Mouse (Mus musculus): Measurements from ENCODE around the gene Tdgf1. TPM values are rescaled to one million over a fixed set of nuclear protein-coding genes. Genes with fewer than 3 reads are reported as not detected.

Tdgf1 gene
- polyA plus RNA-seq, 1 experiment from 2014 or later: not detected

- WGBS: 56% methylated on average over 8 of the region's 8 CpGs
Measured at GRCm38 (mm10) chr9:110948813-110949310, 2.9 kb upstream of the Tdgf1 start.

GRCm38 (mm10) chr9:110947900-110948299 is 1.9 kb upstream of the Tdgf1 start:
- Histone ChIP-seq H3K4me2 (ENCODE audit: low read depth, low read length) (no peak overlapping the region), H3K4me1 (ENCODE audit: control insufficient read depth, insufficient read depth, low read length) (no peaks in the 10 kb centered on the region; the same call in 1 of the 2 replicates), H3K4me3 (ENCODE audit: low read length) (no peak overlapping the region), H3K36me3 (ENCODE audit: control insufficient read depth, insufficient read depth, low read length) (no peaks in the 10 kb centered on the region), H3K9me3 (ENCODE audit: control insufficient read depth, low read length) (no peaks in the 10 kb centered on the region), H3K27me3 (replicated peaks; ENCODE audit: control insufficient read depth, insufficient read depth, low read length) (peaks cover 24% of the 10 kb centered on the region), H3K27ac (ENCODE audit: low read length) (no peak overlapping the region), H3K9ac (ENCODE audit: low read depth, low read length) (no peak overlapping the region)
- ATAC-seq: no peak
- 53% methylated on average over 6 of the region's 6 CpGs for WGBS

More at GRCm38 (mm10) chr9:110948813-110949310, 2.9 kb upstream of the Tdgf1 start:
- Histone ChIP-seq H3K4me2 (ENCODE audit: low read depth, low read length) (no peak overlapping the region), H3K27ac (ENCODE audit: low read length) (no peak overlapping the region), H3K27me3 (replicated peaks; ENCODE audit: control insufficient read depth, insufficient read depth, low read length) (peaks cover 24% of the 10 kb centered on the region), H3K9me3 (ENCODE audit: control insufficient read depth, low read length) (no peaks in the 10 kb centered on the region), H3K36me3 (ENCODE audit: control insufficient read depth, insufficient read depth, low read length) (no peaks in the 10 kb centered on the region), H3K9ac (ENCODE audit: low read depth, low read length) (no peak overlapping the region), H3K4me1 (ENCODE audit: control insufficient read depth, insufficient read depth, low read length) (no peaks in the 10 kb centered on the region; the same call in 1 of the 2 replicates), H3K4me3 (ENCODE audit: low read length) (no peak overlapping the region)
- ATAC-seq: no peak

- 26% methylated on average over 6 of the region's 6 CpGs for WGBS
- H3K27me3 ChIP-seq (replicated peaks; ENCODE audit: control insufficient read depth, insufficient read depth, low read length): peaks cover 24% of the 10 kb centered on the region
- H3K27ac ChIP-seq (ENCODE audit: low read length): no peak overlapping the region
- no peak overlapping the region for H3K4me3 ChIP-seq (ENCODE audit: low read length)
- H3K4me1 ChIP-seq (ENCODE audit: control insufficient read depth, insufficient read depth, low read length): no peaks in the 10 kb centered on the region; the same call in 1 of the 2 replicates
- no peaks in the 10 kb centered on the region for H3K36me3 ChIP-seq (ENCODE audit: control insufficient read depth, insufficient read depth, low read length)
- H3K9ac ChIP-seq (ENCODE audit: low read depth, low read length): no peak overlapping the region
- H3K4me2 ChIP-seq (ENCODE audit: low read depth, low read length): no peak overlapping the region
- H3K9me3 ChIP-seq (ENCODE audit: control insufficient read depth, low read length): no peaks in the 10 kb centered on the region
- ATAC-seq: no peak
Measured at GRCm38 (mm10) chr9:110947261-110947661, 1.3 kb upstream of the Tdgf1 start.

- no peak overlapping the region for H3K4me2 ChIP-seq (ENCODE audit: low read depth, low read length)
Measured at GRCm38 (mm10) chr9:110946548-110947044, 638 bp upstream of the Tdgf1 start.

GRCm38 (mm10) chr9:110945343-110945742 is 615 bp downstream of the Tdgf1 start:
- no peaks in the 10 kb centered on the region; the same call in 1 of the 2 replicates for H3K4me1 ChIP-seq (ENCODE audit: control insufficient read depth, insufficient read depth, low read length)
- no peak overlapping the region for H3K27ac ChIP-seq (ENCODE audit: low read length)
- no peak for ATAC-seq
- H3K27me3 ChIP-seq (replicated peaks; ENCODE audit: control insufficient read depth, insufficient read depth, low read length): peaks cover 24% of the 10 kb centered on the region
- no peak overlapping the region for H3K4me2 ChIP-seq (ENCODE audit: low read depth, low read length)
- H3K36me3 ChIP-seq (ENCODE audit: control insufficient read depth, insufficient read depth, low read length): no peaks in the 10 kb centered on the region
- 7% methylated on average over 18 of the region's 18 CpGs for WGBS
- H3K4me3 ChIP-seq (ENCODE audit: low read length): no peak overlapping the region; the same call in 1 of the 2 replicates
- H3K9ac ChIP-seq (ENCODE audit: low read depth, low read length): no peak overlapping the region
- H3K9me3 ChIP-seq (ENCODE audit: control insufficient read depth, low read length): no peaks in the 10 kb centered on the region

More at GRCm38 (mm10) chr9:110946548-110947044, 638 bp upstream of the Tdgf1 start:
- Histone ChIP-seq H3K4me1 (ENCODE audit: control insufficient read depth, insufficient read depth, low read length) (no peaks in the 10 kb centered on the region; the same call in 1 of the 2 replicates), H3K9ac (ENCODE audit: low read depth, low read length) (no peak overlapping the region), H3K9me3 (ENCODE audit: control insufficient read depth, low read length) (no peaks in the 10 kb centered on the region), H3K4me3 (ENCODE audit: low read length) (no peak overlapping the region), H3K27ac (ENCODE audit: low read length) (no peak overlapping the region), H3K27me3 (replicated peaks; ENCODE audit: control insufficient read depth, insufficient read depth, low read length) (peaks cover 24% of the 10 kb centered on the region), H3K36me3 (ENCODE audit: control insufficient read depth, insufficient read depth, low read length) (no peaks in the 10 kb centered on the region)
- no peak for ATAC-seq
- WGBS: 33% methylated on average over 20 of the region's 20 CpGs

GRCm38 (mm10) chr9:110944265-110944664 is 1.7 kb downstream of the Tdgf1 start:
- Histone ChIP-seq H3K4me1 (ENCODE audit: control insufficient read depth, insufficient read depth, low read length) (no peaks in the 10 kb centered on the region; the same call in 1 of the 2 replicates), H3K27ac (ENCODE audit: low read length) (no peak overlapping the region), H3K9me3 (ENCODE audit: control insufficient read depth, low read length) (no peaks in the 10 kb centered on the region), H3K4me2 (ENCODE audit: low read depth, low read length) (no peak overlapping the region), H3K36me3 (ENCODE audit: control insufficient read depth, insufficient read depth, low read length) (no peaks in the 10 kb centered on the region), H3K27me3 (replicated peaks; ENCODE audit: control insufficient read depth, insufficient read depth, low read length) (peaks cover 24% of the 10 kb centered on the region), H3K4me3 (ENCODE audit: low read length) (no peak overlapping the region), H3K9ac (ENCODE audit: low read depth, low read length) (no peak overlapping the region)
- WGBS: 32% methylated on average over 13 of the region's 13 CpGs
- ATAC-seq: no peak

GRCm38 (mm10) chr9:110937506-110938490 is 8.2 kb downstream of the Tdgf1 start:
- WGBS: 71% methylated on average over 12 of the region's 12 CpGs

GRCm38 (mm10) chr9:110935941-110936340 is 10.0 kb downstream of the Tdgf1 start:
- Histone ChIP-seq H3K9me3 (ENCODE audit: control insufficient read depth, low read length) (no peaks in the 10 kb centered on the region), H3K36me3 (ENCODE audit: control insufficient read depth, insufficient read depth, low read length) (no peaks in the 10 kb centered on the region), H3K4me2 (ENCODE audit: low read depth, low read length) (no peak overlapping the region), H3K4me1 (ENCODE audit: control insufficient read depth, insufficient read depth, low read length) (no peaks in the 10 kb centered on the region), H3K9ac (ENCODE audit: low read depth, low read length) (no peak overlapping the region), H3K27ac (ENCODE audit: low read length) (no peak overlapping the region), H3K4me3 (ENCODE audit: low read length) (no peak overlapping the region), H3K27me3 (replicated peaks; ENCODE audit: control insufficient read depth, insufficient read depth, low read length) (no peaks in the 10 kb centered on the region)
- ATAC-seq: no peak
- WGBS: 80% methylated on average over 7 of the region's 7 CpGs

More at GRCm38 (mm10) chr9:110937506-110938490, 8.2 kb downstream of the Tdgf1 start:
- ATAC-seq: no peak
- no peaks in the 10 kb centered on the region for H3K9me3 ChIP-seq (ENCODE audit: control insufficient read depth, low read length)
- H3K4me2 ChIP-seq (ENCODE audit: low read depth, low read length): no peak overlapping the region
- no peak overlapping the region for H3K4me3 ChIP-seq (ENCODE audit: low read length)
- H3K36me3 ChIP-seq (ENCODE audit: control insufficient read depth, insufficient read depth, low read length): no peaks in the 10 kb centered on the region
- H3K27me3 ChIP-seq (replicated peaks; ENCODE audit: control insufficient read depth, insufficient read depth, low read length): no peaks in the 10 kb centered on the region
- no peaks in the 10 kb centered on the region for H3K4me1 ChIP-seq (ENCODE audit: control insufficient read depth, insufficient read depth, low read length)
- no peak overlapping the region for H3K9ac ChIP-seq (ENCODE audit: low read depth, low read length)
- H3K27ac ChIP-seq (ENCODE audit: low read length): no peak overlapping the region

GRCm38 (mm10) chr9:110933850-110934437 is 12.0 kb downstream of the Tdgf1 start:
- no peaks in the 10 kb centered on the region for H3K4me1 ChIP-seq (ENCODE audit: control insufficient read depth, insufficient read depth, low read length)
- ATAC-seq: no peak
- H3K4me2 ChIP-seq (ENCODE audit: low read depth, low read length): no peak overlapping the region
- H3K9ac ChIP-seq (ENCODE audit: low read depth, low read length): no peak overlapping the region
- H3K27me3 ChIP-seq (replicated peaks; ENCODE audit: control insufficient read depth, insufficient read depth, low read length): no peaks in the 10 kb centered on the region
- no peaks in the 10 kb centered on the region for H3K9me3 ChIP-seq (ENCODE audit: control insufficient read depth, low read length)
- H3K4me3 ChIP-seq (ENCODE audit: low read length): no peak overlapping the region
- no peak overlapping the region for H3K27ac ChIP-seq (ENCODE audit: low read length)
- no peaks in the 10 kb centered on the region for H3K36me3 ChIP-seq (ENCODE audit: control insufficient read depth, insufficient read depth, low read length)
- WGBS: 78% methylated on average over 12 of the region's 12 CpGs
